Mouse (Mus musculus) adrenal gland, postnatal 14 days (tissue): ENCODE measurements around the gene Gm2956. TPM values are rescaled to one million over a fixed set of nuclear protein-coding genes. Genes with fewer than 3 reads are reported as not detected.
"Not testable (repeated sequence)": the region's sequence is repeated elsewhere in the genome, so short reads cannot be mapped to it uniquely, and the experiment has no call there.

Source experiments
- DNase-seq: peaks from one replicate; pipeline ENCODE4 v3.0.0; 2021; ENCODE audit warnings: mixed read lengths
- long read RNA-seq, 2 experiments: library from polyadenylated mRNA; stranded (forward); transcript quantifications; one replicate each; pipeline ENCODE4 v2.0.0; 2021
- total RNA-seq: library from RNA; stranded (reverse); gene quantifications from 2 replicates; pipeline ENCODE4 v1.2.3, GENCODE M21; 2021

Gene Gm2956
- not detected in 2 replicates for total RNA-seq
- long read RNA-seq, experiment 1, partial matches to known transcripts = 0 of 4 reads
- long read RNA-seq, experiment 1, other reads (novel, unspliced or antisense) = 4 of 4 reads
- long read RNA-seq, experiment 2, partial matches to known transcripts = 0 of 1 reads
- long read RNA-seq, experiment 2, other reads (novel, unspliced or antisense) = 1 of 1 reads

- not testable (repeated sequence) for DNase-seq
Measured at GRCm38 (mm10) chr14:3332087-3332677, at the start of gene Gm2956. TSS of gene Gm2956 (plus strand) at chr14:3332627.

GRCm38 (mm10) chr14:3333406-3333805, 979 bp downstream of the Gm2956 start:
- DNase-seq = not testable (repeated sequence)

GRCm38 (mm10) chr14:3394793-3395192, 62.4 kb downstream of the Gm2956 start, which contains the start of gene Gm10413:
TSS of gene Gm10413 (plus strand) at chr14:3395093.
- DNase-seq = not testable (repeated sequence)

Other genes starting within 250 kb of the Gm2956 start
- not detected in 2 replicates for gene Gm10340, start 198.6 kb upstream of the Gm2956 start, total RNA-seq
- not detected in 2 replicates for gene Gm5795, start 144.4 kb upstream of the Gm2956 start, total RNA-seq
- gene D830030K20Rik, start 124.1 kb upstream of the Gm2956 start, total RNA-seq = 1.7 and 2.6 TPM in 2 replicates
- gene Gm10413, start 62.5 kb downstream of the Gm2956 start, total RNA-seq = not detected in 2 replicates
- 0.44 and 0.53 TPM in 2 replicates for gene Gm10409, start 80.0 kb downstream of the Gm2956 start, total RNA-seq
- gene Gm3005, start 95.5 kb downstream of the Gm2956 start, total RNA-seq = 0.19 TPM in 1 of 2 replicates, not detected in the other
- gene Gm10408, start 116.8 kb downstream of the Gm2956 start, total RNA-seq = not detected in 2 replicates